Mouse (Mus musculus) forebrain, embryonic 11.5 days (tissue): ENCODE measurements around the gene Dclre1b. TPM values are rescaled to one million over a fixed set of nuclear protein-coding genes. Genes with fewer than 3 reads are reported as not detected.
A peak's percentile ranks its signal among the peaks of the same experiment; 100 is the strongest.
"Not testable (repeated sequence)": the region's sequence is repeated elsewhere in the genome, so short reads cannot be mapped to it uniquely, and the experiment has no call there.

ENCODE experiments used
- ATAC-seq: fragments of 200-750 bp; cut with Nextera tagmentation; replicated peaks from 2 replicates; pipeline ENCODE4 v1.8.0; 2017; ENCODE audit warnings: moderate TSS enrichment; ENCODE audit not compliant: low FRiP score
- DNase-seq: peaks from one replicate; pipeline ENCODE4 v3.0.0-alpha.2; 2017; ENCODE audit warnings: low spot score
- H3K27ac ChIP-seq: fragments of 300-500 bp; sonication (generic); 2 replicates; pipeline ENCODE4 v1.5.1; 2014; ENCODE audit warnings: low read depth, low read length
- H3K27me3 ChIP-seq: fragments of 300-500 bp; sonication (generic); 2 replicates; pipeline ENCODE4 v1.6.1; 2014; ENCODE audit warnings: mild to moderate bottlenecking, low read length, mixed read lengths; ENCODE audit not compliant: control insufficient read depth, insufficient read depth
- H3K36me3 ChIP-seq: fragments of 300-500 bp; sonication (generic); 2 replicates; pipeline ENCODE4 v1.6.1; 2014; ENCODE audit warnings: mild to moderate bottlenecking, low read length, moderate library complexity, mixed read lengths; ENCODE audit not compliant: control insufficient read depth, insufficient read depth
- H3K4me1 ChIP-seq: fragments of 300-500 bp; sonication (generic); replicated peaks from 2 replicates; pipeline ENCODE4 v1.6.1; 2014; ENCODE audit warnings: low read length, mixed read lengths; ENCODE audit not compliant: control insufficient read depth, insufficient read depth
- H3K4me2 ChIP-seq: fragments of 300-500 bp; sonication (generic); 2 replicates; pipeline ENCODE4 v1.6.1; 2014; ENCODE audit warnings: low read depth, mild to moderate bottlenecking, low read length, moderate library complexity, mixed read lengths; ENCODE audit not compliant: severe bottlenecking
- H3K4me3 ChIP-seq: fragments of 300-500 bp; sonication (generic); 2 replicates; pipeline ENCODE4 v1.5.1; 2014; ENCODE audit warnings: low read depth, low read length
- H3K9ac ChIP-seq: fragments of 300-500 bp; sonication (generic); 2 replicates; pipeline ENCODE4 v1.6.1; 2014; ENCODE audit warnings: low read length
- H3K9me3 ChIP-seq: fragments of 300-500 bp; sonication (generic); 2 replicates; pipeline ENCODE4 v1.6.1; 2016; ENCODE audit warnings: low read length, mixed read lengths; ENCODE audit not compliant: control insufficient read depth
- WGBS: fragments of 180-500 bp; shearing (Covaris S2); extraction: QIAGEN DNeasy Blood & Tissue Kit; methylation state at CpG from one replicate; pipeline ENCODE4 v1.1.7; 2014; 5-methylcytosine and 5-hydroxymethylcytosine counted together
- polyA plus RNA-seq: library from polyadenylated mRNA; unstranded; fragments of >200 nt; fragmentation: Nextera tagmentation; extraction: Ambion mirVana; gene quantifications from 2 replicates; pipeline ENCODE4 v1.2.1, GENCODE M21; 2014

The Dclre1b gene
- polyA plus RNA-seq, 1 experiment from 2014 or later: 39.3 TPM

GRCm38 (mm10) chr3:103799507-103799906, 9.7 kb downstream of the Dclre1b start:
- H3K36me3 ChIP-seq: no peaks in the 10 kb centered on the region; the same call in 1 of the 2 replicates
- 86% methylated on average over 2 of the region's 2 CpGs for WGBS
- H3K27me3 ChIP-seq: no peaks in the 10 kb centered on the region
- DNase-seq (no peak), ATAC-seq (no peak)
- no peak overlapping the region for H3K27ac ChIP-seq
- no peak overlapping the region for H3K9ac ChIP-seq
- no peaks in the 10 kb centered on the region for H3K9me3 ChIP-seq
- no peak overlapping the region for H3K4me2 ChIP-seq
- no peaks in the 10 kb centered on the region for H3K4me1 ChIP-seq
- H3K4me3 ChIP-seq: no peak overlapping the region

GRCm38 (mm10) chr3:103796389-103796788, 12.9 kb downstream of the Dclre1b start:
- no peak for ATAC-seq
- 57% methylated on average over 2 of the region's 2 CpGs for WGBS
- H3K27me3 ChIP-seq: no peaks in the 10 kb centered on the region
- no peaks in the 10 kb centered on the region for H3K36me3 ChIP-seq
- no peaks in the 10 kb centered on the region for H3K9me3 ChIP-seq
- no peak overlapping the region for H3K4me3 ChIP-seq
- no peaks in the 10 kb centered on the region; the same call in 1 of the 2 replicates for H3K4me1 ChIP-seq
- DNase-seq: no peak
- H3K9ac ChIP-seq: no peak overlapping the region
- no peak overlapping the region for H3K4me2 ChIP-seq
- H3K27ac ChIP-seq: no peak overlapping the region

- H3K9me3 ChIP-seq: no peaks in the 10 kb centered on the region
- H3K4me1 ChIP-seq: peaks cover 4% of the 10 kb centered on the region; the same call in 1 of the 2 replicates
- 87% methylated on average over 1 of the region's 1 CpGs for WGBS
- no peak overlapping the region for H3K4me2 ChIP-seq
- ATAC-seq (no peak), DNase-seq (no peak)
- H3K9ac ChIP-seq: no peak overlapping the region
- H3K27me3 ChIP-seq: no peaks in the 10 kb centered on the region
- no peak overlapping the region for H3K4me3 ChIP-seq
- no peak overlapping the region for H3K27ac ChIP-seq
- no peaks in the 10 kb centered on the region for H3K36me3 ChIP-seq
Measured at GRCm38 (mm10) chr3:103792566-103792965, 16.7 kb downstream of the Dclre1b start.

- ATAC-seq, DNase-seq, H3K4me3 ChIP-seq, H3K36me3 ChIP-seq, H3K27me3 ChIP-seq, H3K4me1 ChIP-seq, H3K27ac ChIP-seq, H3K9ac ChIP-seq, H3K9me3 ChIP-seq: not testable (repeated sequence)
- 82% methylated on average over 5 of the region's 5 CpGs for WGBS
- H3K4me2 ChIP-seq: peak overlapping the region; percentile 71; the same call in 1 of the 2 replicates
Measured at GRCm38 (mm10) chr3:103792111-103792406, 17.2 kb downstream of the Dclre1b start.

- DNase-seq (peak; percentile 97), ATAC-seq (peak; percentile 97)
- Histone ChIP-seq H3K4me1 (peaks cover 4% of the 10 kb centered on the region; the same call in 1 of the 2 replicates), H3K27me3 (no peaks in the 10 kb centered on the region), H3K4me3 (peak within 1 kb of the TSS; percentile 97), H3K4me2 (peak within 1 kb of the TSS; percentile 91), H3K9me3 (no peaks in the 10 kb centered on the region), H3K9ac (peak within 1 kb of the TSS; percentile 93), H3K36me3 (no peaks in the 10 kb centered on the region), H3K27ac (peak within 1 kb of the TSS; percentile 72)
- 10% methylated on average over 49 of the region's 49 CpGs for WGBS
Measured at GRCm38 (mm10) chr3:103791230-103792110, 17.8 kb downstream of the Dclre1b start, which contains the start of gene Hipk1. Hipk1 (minus strand) TSS chr3:103791563.

- peak overlapping the region; percentile 93 for H3K9ac ChIP-seq
- DNase-seq: no peak
- peak overlapping the region; percentile 91 for H3K4me2 ChIP-seq
- no peaks in the 10 kb centered on the region for H3K36me3 ChIP-seq
- under 1% methylated on average over 49 of the region's 61 CpGs for WGBS
- peaks cover 4% of the 10 kb centered on the region; the same call in 1 of the 2 replicates for H3K4me1 ChIP-seq
- peak; percentile 86 for ATAC-seq
- no peaks in the 10 kb centered on the region for H3K27me3 ChIP-seq
- peak overlapping the region; percentile 72 for H3K27ac ChIP-seq
- peak overlapping the region; percentile 97 for H3K4me3 ChIP-seq
- H3K9me3 ChIP-seq: no peaks in the 10 kb centered on the region
Measured at GRCm38 (mm10) chr3:103790346-103791145, 18.7 kb downstream of the Dclre1b start.

- WGBS: 4% methylated on average over 14 of the region's 14 CpGs
- H3K4me2 ChIP-seq: peak overlapping the region; percentile 91
- H3K27ac ChIP-seq: no peak overlapping the region
Measured at GRCm38 (mm10) chr3:103789891-103790345, 19.3 kb downstream of the Dclre1b start.

GRCm38 (mm10) chr3:103789096-103789495, 20.1 kb downstream of the Dclre1b start:
- no peak overlapping the region for H3K4me2 ChIP-seq

More at GRCm38 (mm10) chr3:103789891-103790345, 19.3 kb downstream of the Dclre1b start:
- no peak for ATAC-seq
- Histone ChIP-seq H3K9me3 (no peaks in the 10 kb centered on the region), H3K27me3 (no peaks in the 10 kb centered on the region), H3K36me3 (no peaks in the 10 kb centered on the region), H3K9ac (peak overlapping the region; percentile 93), H3K4me3 (peak overlapping the region; percentile 97), H3K4me1 (peaks cover 4% of the 10 kb centered on the region; the same call in 1 of the 2 replicates)
- peak; percentile 52 for DNase-seq

More at GRCm38 (mm10) chr3:103789096-103789495, 20.1 kb downstream of the Dclre1b start:
- DNase-seq: no peak
- H3K27me3 ChIP-seq: no peaks in the 10 kb centered on the region
- no peak overlapping the region for H3K4me3 ChIP-seq
- no peak for ATAC-seq
- H3K36me3 ChIP-seq: no peaks in the 10 kb centered on the region
- H3K27ac ChIP-seq: no peak overlapping the region
- peaks cover 4% of the 10 kb centered on the region; the same call in 1 of the 2 replicates for H3K4me1 ChIP-seq
- no peak overlapping the region for H3K9ac ChIP-seq
- 88% methylated on average over 7 of the region's 7 CpGs for WGBS
- no peaks in the 10 kb centered on the region for H3K9me3 ChIP-seq
